In the genomic region with DNA sequence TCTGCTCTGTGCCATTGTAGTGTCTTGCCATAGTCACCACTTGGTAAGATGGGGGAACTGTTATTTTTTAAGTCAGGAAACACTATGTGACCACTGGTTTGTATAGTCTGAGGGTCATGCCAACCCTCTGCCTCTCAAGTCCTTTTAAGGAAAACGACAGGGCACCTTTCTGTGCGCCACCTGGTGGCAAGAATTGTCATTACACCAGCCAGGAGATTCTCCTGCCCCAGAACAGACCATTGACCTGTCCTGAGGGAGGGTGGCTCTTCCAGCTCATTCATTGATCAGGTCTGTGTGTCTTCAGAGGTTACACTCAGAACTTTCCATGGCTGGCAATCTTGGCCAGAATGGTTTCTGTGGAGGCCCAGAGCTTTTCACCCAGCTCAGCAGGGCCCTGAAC, we compare ENCODE assay signal across 8 mouse cellular contexts.
A peak's percentile ranks its signal among the peaks of the same experiment; 100 is the strongest.
DNase-seq lines count a peak whose midpoint lies in the region; ATAC-seq and TF ChIP-seq lines count a peak whose summit lies in the region.
"Had no signal": no experiment of that assay in that cellular context is flagged by ENCODE, and none has a peak within 500 bp of the region (broad histone marks: within the 10 kb centered on the region; RNA-seq: fewer than 3 reads in every experiment).

No protein-coding gene starts in this region.

- no peaks in the 10 kb centered on the region for H3K79me2 ChIP-seq in MEL (ENCODE audit: control insufficient read depth, insufficient read depth, low read length, poor library complexity)

- TF ChIP-seq RAD21 in MEL (IDR thresholded peaks at IDR 0.05; ENCODE audit: low read depth, low read length): no peak; the same call in 1 of the 2 replicates

- no peak for TF ChIP-seq EP300 in MEL (IDR thresholded peaks at IDR 0.05; ENCODE audit: low read depth in 1 of 2, low read length in 2 of 2)

- H3K27me3 ChIP-seq in MEL (ENCODE audit: control insufficient read depth in 1 of 2, insufficient read depth in 2 of 2, low read length in 2 of 2): no peaks in the 10 kb centered on the region
- H3K27me3 ChIP-seq in splenic B cell, adult 2 months (ENCODE audit: control insufficient read depth, insufficient read depth, low read length, poor library complexity, severe bottlenecking): no peaks in the 10 kb centered on the region
- H3K27me3 ChIP-seq: stomach, embryonic 15.5 days had no signal

- H3K4me3 ChIP-seq in MEL (ENCODE audit: control insufficient read depth in 1 of 2, insufficient read depth in 1 of 2, low read depth in 2 of 2, low read length in 2 of 2): no peak overlapping the region
- H3K4me3 ChIP-seq: stomach, embryonic 15.5 days had no signal

- no peak overlapping the region for H3K9ac ChIP-seq in MEL (ENCODE audit: control insufficient read depth, low read depth, low read length, poor library complexity, severe bottlenecking)
- H3K9ac ChIP-seq: stomach, embryonic 15.5 days had no signal

- H3K27ac ChIP-seq in MEL (ENCODE audit: control insufficient read depth, low read depth, low read length): no peak overlapping the region
- H3K27ac ChIP-seq: stomach, embryonic 15.5 days had no signal

- TF ChIP-seq POLR2A in MEL (IDR thresholded peaks at IDR 0.05; ENCODE audit: control insufficient read depth in 1 of 2, insufficient read depth in 1 of 2, low read depth in 1 of 2, low read length in 2 of 2, poor library complexity in 1 of 2): no peak

- intact Hi-C loops in gastrocnemius, postnatal 14 days (cut with DNase I; ENCODE audit: low total_unique reads): loop anchor here (5.0 kb wide), 2 partner anchors 221 to 296 kb away; no protein-coding TSS in a partner anchor

- peak; percentile 30 to 42 (median 36) for TF ChIP-seq CTCF in MEL (IDR thresholded peaks at IDR 0.05 in 2 of 3, conservative IDR thresholded peaks at IDR 0.05 in 1 of 3; ENCODE audit: control insufficient read depth in 1 of 3, insufficient read depth in 1 of 3, low read depth in 2 of 3, low read length in 3 of 3, poor library complexity in 1 of 3, severe bottlenecking in 1 of 3)

- peak; percentile 76 for ATAC-seq in megakaryocyte progenitor cell, adult 5-6 weeks (replicated peaks; ENCODE audit: poor library complexity)

- no peaks in the 10 kb centered on the region for H3K9me3 ChIP-seq in MEL (replicated peaks; ENCODE audit: insufficient read depth, low read length)
- H3K9me3 ChIP-seq: stomach, embryonic 15.5 days had no signal

- no peaks in the 10 kb centered on the region for H3K4me1 ChIP-seq in MEL (ENCODE audit: control insufficient read depth in 1 of 2, insufficient read depth in 2 of 2, low read length in 2 of 2)
- H3K4me1 ChIP-seq: stomach, embryonic 15.5 days had no signal

- DNase-seq in CD4-positive helper T cell, adult 2 months (ENCODE audit: low read depth, low spot score): peak; percentile 16
- peak; percentile 11 for DNase-seq in MEL (ENCODE audit: low read depth, low spot score)
- DNase-seq in cerebellum, postnatal 14 days: peak; percentile 83 to 89
- peak; percentile 61 for DNase-seq in gastrocnemius, postnatal 14 days
- peak; percentile 74 to 75 for DNase-seq in layer of hippocampus, postnatal 10 days (ENCODE audit: low spot score in 2 of 2)
- DNase-seq in splenic B cell, adult 2 months (ENCODE audit: low read depth, low spot score): peak; percentile 44

- H3K36me3 ChIP-seq in MEL (ENCODE audit: control insufficient read depth in 1 of 2, insufficient read depth in 2 of 2, low read length in 2 of 2): no peaks in the 10 kb centered on the region
- H3K36me3 ChIP-seq in splenic B cell, adult 2 months (ENCODE audit: control insufficient read depth, insufficient read depth, low read length, poor library complexity, severe bottlenecking): no peaks in the 10 kb centered on the region
- H3K36me3 ChIP-seq: stomach, embryonic 15.5 days had no signal

TF ChIP-seq in MEL, 35 proteins besides CTCF, POLR2A, EP300 and RAD21:
- TF ChIP-seq HCFC1 (IDR thresholded peaks at IDR 0.05; ENCODE audit: low read depth, low read length): no peak
- TF ChIP-seq MXI1 (IDR thresholded peaks at IDR 0.05; ENCODE audit: low read depth, low read length): no peak
- TF ChIP-seq GATA1 (IDR thresholded peaks at IDR 0.05; ENCODE audit: low read depth, low read length): no peak
- TF ChIP-seq RCOR1 (IDR thresholded peaks at IDR 0.05; ENCODE audit: low read depth, low read length): no peak
- no peak for TF ChIP-seq TAL1 (IDR thresholded peaks at IDR 0.05; ENCODE audit: low read length)
- TF ChIP-seq MYC (IDR thresholded peaks at IDR 0.05; ENCODE audit: low read depth, low read length): no peak
- peak; percentile 39 for TF ChIP-seq SMC3 (IDR thresholded peaks at IDR 0.05; ENCODE audit: low read depth, low read length)

Comparison
In these comparisons a context has a peak if more than half of its experiments do, and no peak if none do; other contexts are left out.
1. DNase-seq: peak in every context shown above with its lines; median percentile 86 in cerebellum, postnatal 14 days; 74 in layer of hippocampus, postnatal 10 days; 61 in gastrocnemius, postnatal 14 days; 44 in splenic B cell, adult 2 months; 16 in CD4-positive helper T cell, adult 2 months; 11 in MEL.